Mouse (Mus musculus): ENCODE results near the gene Crls1.

The Crls1 gene

GRCm38 (mm10) chr2:132846407-132847358 lies at the start of gene Crls1:
TSS of gene Crls1 (plus strand) at chr2:132846666.
- peak; percentile 97 to 100 for DNase-seq (ENCODE audit: low spot score in 2 of 2)

- DNase-seq (ENCODE audit: low spot score in 2 of 2), result no peak
Observed at GRCm38 (mm10) chr2:132802976-132803375, 43.5 kb upstream of the Crls1 start.

- DNase-seq (ENCODE audit: low spot score in 2 of 2), result peak; percentile 75 to 87
Observed at GRCm38 (mm10) chr2:132815608-132816314, 30.7 kb upstream of the Crls1 start, which contains the start of the genes Trmt6 and Mcm8. TSS of gene Trmt6 (minus strand) at chr2:132816055. TSS of gene Mcm8 (plus strand) at chr2:132816141.

- DNase-seq (ENCODE audit: low spot score in 2 of 2), result no peak
Observed at GRCm38 (mm10) chr2:132841071-132841470, 5.4 kb upstream of the Crls1 start.

GRCm38 (mm10) chr2:132847581-132847980 lies 1.1 kb downstream of the Crls1 start:
- DNase-seq (ENCODE audit: low spot score in 2 of 2), result no peak

- DNase-seq (ENCODE audit: low spot score in 2 of 2), result no peak
Observed at GRCm38 (mm10) chr2:132848361-132848760, 1.9 kb downstream of the Crls1 start.

- DNase-seq (ENCODE audit: low spot score in 2 of 2), result no peak
Observed at GRCm38 (mm10) chr2:132849141-132849540, 2.7 kb downstream of the Crls1 start.

GRCm38 (mm10) chr2:132853051-132853450 lies 6.6 kb downstream of the Crls1 start:
- no peak for DNase-seq (ENCODE audit: low spot score in 2 of 2)

- no peak for DNase-seq (ENCODE audit: low spot score in 2 of 2)
Observed at GRCm38 (mm10) chr2:132856333-132856732, 9.9 kb downstream of the Crls1 start.

- DNase-seq (ENCODE audit: low spot score in 2 of 2), result no peak
Observed at GRCm38 (mm10) chr2:132860435-132860834, 14.0 kb downstream of the Crls1 start.

GRCm38 (mm10) chr2:132861456-132861855 lies 15.0 kb downstream of the Crls1 start:
- no peak for DNase-seq (ENCODE audit: low spot score in 2 of 2)

GRCm38 (mm10) chr2:132863325-132863724 lies 16.9 kb downstream of the Crls1 start:
- no peak for DNase-seq (ENCODE audit: low spot score in 2 of 2)

GRCm38 (mm10) chr2:132867521-132867920 lies 21.1 kb downstream of the Crls1 start:
- DNase-seq (ENCODE audit: low spot score in 2 of 2), result no peak

- no peak for DNase-seq (ENCODE audit: low spot score in 2 of 2)
Observed at GRCm38 (mm10) chr2:132869682-132870081, 23.2 kb downstream of the Crls1 start.

- no peak for DNase-seq (ENCODE audit: low spot score in 2 of 2)
Observed at GRCm38 (mm10) chr2:132870286-132870685, 23.8 kb downstream of the Crls1 start.

- no peak for DNase-seq (ENCODE audit: low spot score in 2 of 2)
Observed at GRCm38 (mm10) chr2:132871663-132872062, 25.2 kb downstream of the Crls1 start.

- no peak for DNase-seq (ENCODE audit: low spot score in 2 of 2)
Observed at GRCm38 (mm10) chr2:132873657-132874326, 27.3 kb downstream of the Crls1 start.

- DNase-seq (ENCODE audit: low spot score in 2 of 2), result no peak
Observed at GRCm38 (mm10) chr2:132876991-132877390, 30.5 kb downstream of the Crls1 start.

GRCm38 (mm10) chr2:132879261-132880044 lies 33.0 kb downstream of the Crls1 start:
- peak in 1 of 2 experiments; percentile 19 for DNase-seq (ENCODE audit: low spot score in 2 of 2)

GRCm38 (mm10) chr2:132880844-132881645 lies 34.6 kb downstream of the Crls1 start, which contains the start of gene Lrrn4:
TSS of gene Lrrn4 (minus strand) at chr2:132880891.
- no peak for DNase-seq (ENCODE audit: low spot score in 2 of 2)

Measured in urinary bladder, adult 18-20 months (tissue).